Mouse (Mus musculus): ENCODE measurements around the gene Donson.
"Not testable (repeated sequence)": the region's sequence is repeated elsewhere in the genome, so short reads cannot be mapped to it uniquely, and the experiment has no call there.

The Donson gene

DNA sequence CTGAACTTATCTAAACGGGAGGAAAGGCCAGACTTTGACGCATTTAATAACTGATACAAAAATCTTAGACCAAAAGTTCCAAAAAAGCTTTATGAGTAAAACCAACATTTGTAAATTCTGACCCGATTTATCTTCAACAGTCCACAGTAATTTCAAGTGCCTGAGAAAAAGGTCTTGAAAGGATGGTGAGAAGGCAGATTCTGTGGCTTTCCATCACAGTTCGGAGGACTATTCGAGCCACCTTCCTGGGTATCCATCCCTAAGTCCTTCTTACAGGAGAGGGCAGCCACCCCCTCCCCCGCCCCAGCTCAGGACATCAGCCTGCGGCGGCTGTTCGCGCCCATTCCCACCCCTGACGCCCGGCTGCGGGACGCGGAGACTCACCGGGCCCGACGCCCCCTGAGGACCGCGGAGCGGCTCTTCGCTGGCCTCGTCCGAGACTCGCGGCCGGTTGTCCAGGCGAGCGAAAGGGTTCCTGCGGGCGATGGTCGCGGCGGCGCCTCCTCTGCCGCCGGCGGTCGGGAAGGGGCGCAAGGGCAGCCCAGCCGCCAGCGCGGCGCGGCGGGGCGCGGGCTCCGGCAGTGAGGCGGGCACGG lies 449 bp downstream of the Donson start:
- no peak for DNase-seq

DNA sequence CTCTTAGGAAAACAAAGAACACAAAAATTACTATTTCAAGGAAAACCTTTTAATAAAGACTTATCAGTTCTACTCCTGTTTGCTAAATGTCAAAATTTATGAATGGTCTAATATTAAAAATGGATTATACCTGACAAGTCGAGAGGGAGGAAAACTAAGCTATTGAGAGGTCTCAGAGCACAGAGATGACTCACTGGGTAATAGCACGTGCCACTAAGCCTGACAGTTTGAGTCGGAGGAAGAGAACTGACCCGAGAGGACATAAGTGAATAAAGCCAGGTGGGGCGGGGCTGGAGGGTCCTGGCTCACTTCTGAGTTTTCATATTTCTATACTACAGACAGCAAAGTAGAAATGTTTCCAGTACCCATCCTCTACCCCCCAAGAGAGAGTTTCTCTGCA lies 2.2 kb downstream of the Donson start:
- no peak for DNase-seq

DNA sequence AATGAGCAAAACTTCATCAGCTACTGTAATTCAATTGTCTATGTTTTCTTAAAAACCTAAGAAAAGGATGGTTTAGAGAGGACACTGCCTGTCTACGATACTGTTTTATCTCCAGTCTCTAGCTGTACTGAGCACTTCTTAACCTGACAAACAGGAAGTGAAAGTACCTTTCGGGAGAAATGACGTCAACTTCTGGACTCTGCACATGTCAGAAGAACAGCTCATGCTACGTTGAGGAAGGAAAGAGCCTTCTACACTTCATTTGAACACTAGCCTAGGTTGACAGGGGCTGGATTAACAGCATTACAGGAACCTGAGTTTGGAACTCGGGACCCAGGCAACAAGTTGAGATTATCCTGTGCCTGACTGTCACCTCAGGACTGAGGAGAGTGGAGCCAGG lies 3.0 kb downstream of the Donson start:
- no peak for DNase-seq

DNA sequence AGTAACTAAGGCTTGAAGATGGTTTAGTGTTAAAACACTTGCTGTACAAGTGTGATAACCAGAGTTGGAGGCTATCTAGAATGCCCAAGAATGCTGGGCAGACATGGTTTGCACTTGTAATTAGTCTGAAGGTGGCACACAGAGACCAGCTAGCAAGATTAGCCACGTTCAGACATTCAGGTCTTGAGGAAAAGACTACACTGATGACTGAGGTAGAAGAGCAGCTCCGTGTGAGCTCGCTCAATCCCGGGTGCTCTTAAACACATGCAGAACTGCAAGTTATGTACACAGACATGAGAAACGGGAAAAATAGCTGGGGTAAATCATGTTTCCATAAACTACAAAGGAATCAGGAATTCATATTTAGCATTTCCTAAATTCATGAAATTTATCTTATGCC lies 7.9 kb downstream of the Donson start:
- no peak for DNase-seq

DNA sequence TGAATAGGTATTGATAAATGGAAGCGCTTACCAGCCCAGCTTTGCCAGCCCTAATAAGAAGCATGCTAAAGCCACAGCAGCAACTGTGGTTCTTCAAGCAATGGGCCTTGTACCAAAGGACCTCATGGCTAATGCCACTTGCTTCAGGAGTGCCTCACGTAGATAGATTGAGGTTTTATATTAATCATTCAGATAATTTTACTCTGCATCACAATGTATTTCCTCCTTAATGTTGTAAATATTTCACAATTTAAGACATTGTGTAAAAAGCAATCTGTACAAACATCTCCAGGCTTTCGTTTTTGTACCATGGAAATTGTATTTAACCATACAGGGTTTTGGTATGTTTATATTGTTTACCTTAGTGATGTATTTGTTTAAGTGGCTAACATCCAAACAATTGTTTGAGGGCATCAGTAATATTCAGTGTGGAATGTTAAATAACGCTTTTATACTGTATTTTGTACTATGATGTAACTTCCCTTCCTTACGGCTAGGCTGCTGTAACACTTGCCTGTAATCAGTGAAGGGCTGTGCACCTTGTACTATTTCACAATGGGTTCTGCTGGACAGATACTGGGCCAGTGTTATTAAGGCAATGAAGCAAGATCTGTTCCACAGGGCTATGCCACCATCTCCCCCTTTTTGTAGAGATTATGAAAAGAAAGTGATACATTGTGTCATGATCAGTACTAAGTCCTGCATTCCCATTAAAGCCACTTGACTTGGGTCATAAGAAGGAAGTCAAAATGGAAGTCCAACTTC lies 10.2 kb downstream of the Donson start:
- no peak for DNase-seq

DNA sequence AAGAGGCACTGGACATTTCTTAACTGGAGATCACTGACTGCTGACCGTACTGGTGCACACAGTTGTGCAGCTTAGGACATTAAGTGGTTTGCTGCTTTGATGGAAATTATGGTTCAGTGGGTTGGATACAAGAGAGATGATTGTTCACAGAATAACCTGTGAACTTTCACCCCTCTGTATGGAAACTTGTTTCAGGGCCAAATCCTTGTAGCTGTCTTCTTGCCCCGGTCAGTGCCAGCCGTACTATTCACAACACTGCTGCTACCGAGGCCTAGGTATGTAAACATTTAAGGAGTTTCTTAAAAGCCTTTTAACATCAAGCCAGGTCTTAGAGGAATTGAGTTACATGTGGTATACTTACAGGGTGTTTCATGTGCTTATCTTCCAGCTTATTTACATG lies 14.1 kb downstream of the Donson start:
- DNase-seq, result no peak

DNA sequence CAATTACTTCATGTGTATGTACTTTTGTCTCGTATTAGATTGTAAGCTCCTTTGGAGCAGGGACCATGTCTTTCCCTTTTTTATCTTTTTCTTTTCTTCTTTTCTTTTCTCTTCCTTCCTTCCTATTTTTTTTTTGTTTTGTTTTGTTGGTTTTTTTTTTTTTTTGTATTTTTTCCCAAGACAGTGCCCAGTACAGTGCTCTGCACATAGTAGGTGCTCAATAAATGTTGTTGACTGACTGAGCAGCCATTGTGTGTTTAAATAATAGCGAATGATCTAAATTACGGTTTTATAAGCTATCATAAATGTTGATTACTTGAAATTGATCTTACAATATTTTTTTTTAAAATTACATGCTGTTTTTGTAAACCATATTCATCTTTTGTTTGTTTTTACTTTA lies 24.8 kb downstream of the Donson start:
- DNase-seq, result no peak

DNA sequence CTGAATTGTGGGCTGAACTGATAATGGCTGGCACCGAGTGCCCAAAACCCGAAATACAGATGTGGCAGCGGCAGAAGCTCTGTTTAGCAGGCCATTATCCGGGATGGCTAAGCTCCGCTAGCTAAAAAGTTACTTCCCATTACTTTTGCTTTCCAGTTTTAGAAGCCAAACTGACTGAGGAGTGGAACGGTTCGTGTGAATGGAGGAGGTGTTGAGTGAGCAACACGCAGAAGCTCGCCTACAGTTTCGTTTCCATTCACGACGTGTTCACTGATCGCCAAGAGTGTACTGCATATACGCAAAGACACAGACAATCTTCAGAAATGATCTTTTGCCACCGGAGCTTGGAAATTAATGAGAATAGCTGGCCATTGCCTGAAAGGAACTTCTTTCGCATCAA lies 26.2 kb downstream of the Donson start:
- DNase-seq, result no peak

DNA sequence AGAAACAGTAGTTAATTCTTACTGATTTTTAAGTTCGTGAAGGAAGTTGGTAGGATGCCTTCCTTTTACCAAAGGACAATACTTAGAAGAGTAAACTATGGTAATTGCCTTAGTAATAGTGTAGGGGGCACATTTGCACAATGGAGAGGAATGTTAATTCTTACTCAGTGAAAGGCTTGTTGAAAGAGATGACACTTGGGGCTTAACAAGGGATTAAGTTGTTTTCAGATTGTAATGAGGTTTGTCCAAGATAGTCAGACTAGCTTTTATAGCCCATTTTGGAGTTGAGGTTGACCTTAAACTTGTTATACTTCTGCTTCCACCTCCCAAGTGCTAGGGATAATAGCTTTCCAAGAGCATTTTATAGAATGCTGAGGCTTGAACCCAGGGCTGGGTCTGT lies 27.2 kb downstream of the Donson start:
- DNase-seq, result no peak

DNA sequence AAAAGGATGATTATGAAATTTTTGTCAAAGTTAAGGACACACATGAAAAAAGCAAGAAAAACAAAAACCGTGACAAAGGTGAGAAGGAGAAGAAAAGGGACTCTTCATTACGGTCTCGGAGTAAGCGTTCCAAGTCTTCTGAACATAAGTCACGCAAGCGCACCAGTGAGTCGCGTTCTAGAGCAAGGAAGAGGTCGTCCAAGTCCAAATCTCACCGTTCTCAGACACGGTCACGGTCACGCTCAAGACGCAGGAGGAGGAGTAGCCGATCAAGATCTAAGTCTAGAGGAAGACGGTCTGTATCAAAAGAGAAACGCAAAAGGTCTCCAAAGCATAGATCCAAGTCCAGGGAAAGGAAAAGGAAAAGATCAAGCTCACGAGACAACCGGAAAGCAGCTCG lies 28.8 kb downstream of the Donson start:
- DNase-seq, result no peak

DNA sequence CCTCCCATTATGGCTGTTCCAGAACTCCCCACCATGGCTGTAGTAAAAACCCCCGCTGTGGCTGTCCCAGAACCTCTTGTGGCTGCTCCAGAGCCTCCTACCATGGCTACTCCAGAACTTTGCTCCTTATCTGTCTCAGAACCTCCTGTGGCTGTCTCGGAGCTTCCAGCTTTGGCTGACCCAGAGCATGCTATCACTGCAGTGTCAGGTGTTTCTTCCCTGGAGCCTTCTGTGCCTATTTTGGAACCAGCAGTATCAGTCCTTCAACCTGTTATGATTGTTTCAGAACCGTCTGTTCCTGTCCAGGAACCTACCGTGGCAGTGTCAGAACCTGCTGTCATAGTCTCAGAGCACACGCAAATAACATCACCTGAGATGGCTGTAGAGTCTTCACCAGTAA lies 30.1 kb downstream of the Donson start:
- DNase-seq, result no peak

DNA sequence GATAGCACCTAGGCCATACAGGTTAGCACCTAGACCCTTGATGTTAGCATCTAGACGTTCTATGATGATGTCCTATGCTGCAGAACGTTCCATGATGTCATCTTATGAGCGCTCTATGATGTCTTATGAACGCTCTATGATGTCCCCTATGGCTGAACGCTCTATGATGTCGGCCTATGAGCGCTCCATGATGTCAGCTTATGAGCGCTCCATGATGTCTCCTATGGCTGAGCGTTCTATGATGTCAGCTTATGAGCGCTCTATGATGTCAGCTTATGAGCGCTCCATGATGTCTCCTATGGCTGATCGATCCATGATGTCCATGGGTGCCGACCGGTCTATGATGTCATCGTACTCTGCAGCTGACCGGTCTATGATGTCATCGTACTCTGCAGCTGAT lies 31.3 kb downstream of the Donson start:
- no peak for DNase-seq

DNA sequence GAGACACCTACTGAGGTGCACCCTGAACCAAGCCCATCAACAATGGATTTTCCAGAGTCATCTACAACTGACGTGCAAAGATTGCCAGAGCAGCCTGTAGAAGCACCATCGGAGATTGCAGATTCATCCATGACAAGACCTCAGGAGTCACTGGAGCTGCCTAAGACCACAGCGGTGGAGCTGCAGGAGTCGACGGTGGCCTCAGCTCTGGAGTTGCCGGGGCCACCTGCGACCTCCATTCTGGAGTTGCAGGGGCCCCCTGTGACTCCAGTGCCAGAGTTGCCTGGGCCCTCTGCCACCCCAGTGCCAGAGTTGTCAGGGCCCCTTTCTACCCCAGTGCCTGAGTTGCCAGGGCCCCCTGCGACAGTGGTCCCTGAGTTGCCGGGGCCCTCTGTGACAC lies 33.3 kb downstream of the Donson start:
- DNase-seq, result no peak

DNA sequence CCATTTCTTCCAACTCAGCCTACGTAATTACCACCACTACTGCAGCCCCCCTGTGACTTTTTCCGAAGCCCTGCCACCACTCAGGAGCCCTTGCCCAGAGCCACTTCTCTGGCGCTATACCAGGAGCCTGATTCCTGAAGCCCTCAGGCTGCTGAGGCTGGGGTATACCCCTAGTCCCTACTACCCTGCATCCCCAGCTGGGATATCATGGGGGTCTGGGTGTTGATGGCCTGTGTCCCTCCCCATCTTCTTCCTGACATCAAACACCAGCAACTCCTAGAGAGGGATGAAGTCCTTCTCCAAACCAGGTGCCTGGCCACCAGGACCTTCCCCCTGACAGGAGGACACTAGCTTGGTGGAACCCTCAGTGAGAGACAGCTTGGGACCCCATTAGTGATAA lies 36.4 kb downstream of the Donson start:
- DNase-seq, result no peak

DNA sequence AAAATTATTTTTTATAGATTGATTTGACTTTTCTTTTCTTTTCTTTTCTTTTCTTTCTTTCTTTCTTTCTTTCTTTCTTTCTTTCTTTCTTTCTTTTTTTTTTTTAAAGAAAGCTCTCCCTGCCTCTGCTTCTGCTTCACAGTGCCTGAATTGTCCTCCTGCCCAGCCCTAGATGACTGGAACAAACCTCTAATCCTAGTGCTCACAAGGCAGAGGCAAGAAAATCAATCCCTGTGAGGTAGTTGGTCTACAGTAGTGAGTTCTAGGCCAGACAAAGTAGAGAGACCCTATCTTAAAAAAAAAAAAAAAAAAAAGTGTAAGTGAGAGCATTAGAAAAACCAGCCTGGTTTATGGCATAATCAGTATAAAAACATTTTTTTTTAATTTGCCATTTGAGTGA lies 38.8 kb downstream of the Donson start:
- no peak for DNase-seq

DNA sequence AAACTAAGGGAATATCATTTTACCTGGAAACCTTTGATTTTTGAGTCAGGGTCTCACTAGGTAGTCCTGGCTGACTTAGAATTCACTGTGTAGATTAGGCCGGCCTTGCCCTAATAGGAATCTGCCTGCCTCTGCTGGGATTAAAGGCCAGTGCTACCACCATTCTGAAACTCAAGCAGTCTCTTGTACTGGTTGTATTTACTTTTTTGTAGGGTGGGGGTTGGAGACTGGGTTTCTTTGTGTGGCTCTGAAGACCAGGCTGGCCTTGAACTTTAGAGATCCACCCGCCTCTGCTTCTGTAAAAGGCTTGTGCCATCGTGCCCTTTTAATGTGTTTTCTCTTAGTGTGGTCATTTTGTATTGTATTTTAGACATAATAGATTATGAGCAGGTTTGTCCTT lies 39.3 kb downstream of the Donson start:
- DNase-seq, result no peak

DNA sequence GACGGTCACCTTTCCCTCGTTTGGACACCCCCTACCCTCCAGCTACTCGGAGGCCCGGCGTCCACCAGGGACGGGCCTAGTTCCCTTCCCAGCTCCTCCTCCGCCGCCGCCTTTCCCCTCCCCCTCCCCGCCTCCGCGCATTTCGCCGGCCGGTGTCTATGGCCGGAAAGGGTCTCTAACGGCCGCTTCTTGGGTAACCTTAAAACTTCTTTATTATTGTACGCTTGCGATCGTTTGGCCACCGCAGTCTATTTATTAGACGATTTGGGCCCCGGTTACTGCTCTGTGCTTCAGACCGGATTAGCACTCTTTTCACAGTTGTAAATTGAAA lies 40.4 kb downstream of the Donson start:
- DNase-seq, result peak; percentile 79

DNA sequence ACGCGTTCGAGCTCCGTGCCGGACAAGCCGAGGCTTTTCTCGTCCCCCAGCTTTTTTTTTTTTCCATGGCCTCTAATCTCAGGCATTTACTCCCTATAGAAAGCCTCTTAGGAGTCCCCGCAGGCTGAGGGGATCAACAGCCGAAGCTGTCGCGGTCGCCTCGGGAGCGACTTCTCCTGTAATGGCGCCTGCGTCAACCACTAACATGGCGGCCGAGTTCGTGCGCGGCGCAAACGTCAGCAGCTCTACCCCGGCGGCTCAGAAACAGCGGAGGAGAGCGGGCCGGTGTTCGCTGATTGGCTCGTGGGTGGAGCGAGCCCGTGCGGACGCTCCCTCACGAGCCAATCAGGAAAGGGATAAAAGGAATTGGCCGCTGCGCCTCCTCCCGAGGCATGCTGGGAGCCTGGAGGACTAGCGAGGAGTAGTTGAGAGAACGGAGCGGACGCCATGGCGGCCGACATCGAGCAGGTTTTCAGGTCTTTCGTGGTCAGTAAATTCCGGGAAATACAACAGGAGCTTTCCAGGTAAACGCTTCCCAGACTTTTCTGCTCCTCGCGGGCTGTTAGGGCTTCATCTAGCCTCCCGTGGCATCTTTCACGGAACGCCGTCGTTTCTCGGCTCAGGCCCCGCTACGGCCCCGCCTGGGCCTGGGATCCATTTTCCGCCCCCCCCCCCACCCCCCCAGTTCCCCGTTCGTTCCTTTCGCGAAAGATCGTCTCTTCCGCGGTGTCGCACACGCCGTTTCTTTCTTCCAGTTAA lies 40.9 kb downstream of the Donson start, which contains the start of gene Son:
Son (plus strand) TSS at position 46 of the 759 bp plus-strand sequence.
- DNase-seq, result peak; percentile 94

DNA sequence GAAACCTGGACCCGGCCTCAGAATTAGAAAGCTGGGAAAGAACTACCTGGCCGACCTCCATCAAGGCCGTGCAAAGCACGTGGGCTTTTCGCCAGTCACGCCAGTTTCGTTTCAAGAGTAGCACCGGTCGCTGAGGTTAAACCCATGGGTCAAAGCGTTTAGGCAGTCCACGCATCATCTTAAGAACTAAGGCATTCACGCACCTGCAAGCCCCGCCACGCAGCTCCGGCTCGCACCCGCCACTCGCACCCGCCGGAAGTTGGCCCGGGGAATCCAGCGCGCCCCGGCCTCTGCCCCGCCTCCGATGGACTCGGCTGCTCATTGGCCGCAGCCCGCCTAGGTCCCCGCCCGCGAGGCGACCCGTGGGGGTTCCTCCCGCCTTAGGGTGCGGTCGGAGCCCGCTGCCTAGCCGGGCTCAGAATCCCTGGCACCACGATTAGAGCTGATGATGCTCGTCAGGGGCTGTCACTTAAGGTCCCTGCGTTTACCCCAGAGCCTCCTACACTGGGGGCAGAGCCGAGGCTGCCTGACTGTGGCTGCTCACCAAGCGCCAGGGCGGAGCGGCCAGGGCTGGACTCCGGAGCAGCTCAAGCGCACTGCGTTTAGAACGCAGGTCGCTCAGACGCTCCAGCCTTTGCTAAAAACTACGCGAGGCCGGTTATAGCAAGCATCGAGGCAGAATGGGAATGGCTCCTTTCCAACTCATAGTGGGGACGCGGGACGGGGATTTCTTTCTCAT lies 41.7 kb downstream of the Donson start, which contains the start of gene Gart:
Gart (minus strand) TSS at position 272 of the 739 bp plus-strand sequence.
- DNase-seq, result peak; percentile 95

DNA sequence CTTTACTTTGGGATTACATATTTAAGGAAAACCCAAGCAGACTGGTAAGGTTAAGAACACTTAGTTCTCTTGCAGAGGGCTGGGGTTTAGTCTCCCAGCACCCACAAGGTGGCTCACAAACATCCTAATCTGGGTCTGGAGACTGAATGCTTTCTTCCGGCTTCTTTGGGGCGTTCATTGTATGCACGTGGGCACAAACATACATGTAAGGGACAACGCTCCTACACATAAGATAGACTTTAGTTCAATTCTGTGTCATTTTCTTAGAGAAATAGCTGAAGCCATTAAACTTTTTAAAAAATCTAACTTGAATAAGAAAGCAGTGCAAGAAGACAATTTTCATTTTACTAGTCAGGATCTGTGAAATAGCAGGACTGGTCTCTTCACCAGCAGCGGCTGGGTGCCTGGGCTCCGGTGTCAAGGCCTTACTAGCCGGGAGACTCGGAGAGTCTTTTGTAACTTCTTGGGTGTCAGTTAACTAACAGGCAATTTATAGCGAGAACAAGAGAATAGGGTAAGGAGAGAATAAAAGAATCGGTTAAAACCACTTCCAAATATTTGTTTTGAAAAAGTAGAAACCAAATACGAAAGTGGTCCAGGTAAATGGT lies 42.5 kb downstream of the Donson start:
- DNase-seq, result peak; percentile 51

DNA sequence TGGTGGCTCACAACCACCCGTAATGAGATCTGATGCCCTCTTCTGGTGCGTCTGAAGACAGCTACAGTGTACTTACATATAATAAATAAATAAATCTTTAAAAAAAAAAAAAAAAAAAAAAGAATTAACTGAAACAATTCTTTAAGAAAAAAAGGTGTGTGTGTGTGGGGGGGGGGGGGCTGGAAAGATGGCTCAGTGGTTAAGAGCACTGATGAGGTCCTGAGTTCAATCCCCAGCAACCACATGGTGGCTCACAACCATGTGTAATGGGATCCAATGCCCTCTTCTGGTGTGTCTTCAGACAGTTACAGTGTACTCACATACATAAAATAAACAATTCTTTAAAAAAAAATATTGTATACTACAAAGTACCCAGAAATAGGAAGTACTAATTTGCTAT lies 43.1 kb downstream of the Donson start:
- not testable (repeated sequence) for DNase-seq

DNA sequence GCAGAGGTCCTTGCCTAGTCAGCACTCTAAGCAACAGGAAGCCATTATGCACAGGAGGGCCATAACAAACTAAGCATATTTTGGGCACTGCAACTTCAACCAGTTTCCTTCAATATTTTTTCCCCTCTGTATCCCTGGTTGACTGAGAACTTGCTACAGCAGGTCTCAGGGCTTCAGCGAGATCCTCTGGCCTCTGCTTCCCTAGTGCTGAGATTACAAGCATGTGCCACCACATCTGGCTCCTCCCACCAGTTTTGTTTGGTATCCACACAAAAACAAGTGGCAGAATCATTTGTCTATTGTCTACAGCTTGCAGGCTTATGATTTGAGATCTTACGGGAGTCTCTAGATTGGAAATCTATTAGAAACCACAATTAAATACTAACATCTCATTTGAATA lies 43.7 kb downstream of the Donson start:
- no peak for DNase-seq

DNA sequence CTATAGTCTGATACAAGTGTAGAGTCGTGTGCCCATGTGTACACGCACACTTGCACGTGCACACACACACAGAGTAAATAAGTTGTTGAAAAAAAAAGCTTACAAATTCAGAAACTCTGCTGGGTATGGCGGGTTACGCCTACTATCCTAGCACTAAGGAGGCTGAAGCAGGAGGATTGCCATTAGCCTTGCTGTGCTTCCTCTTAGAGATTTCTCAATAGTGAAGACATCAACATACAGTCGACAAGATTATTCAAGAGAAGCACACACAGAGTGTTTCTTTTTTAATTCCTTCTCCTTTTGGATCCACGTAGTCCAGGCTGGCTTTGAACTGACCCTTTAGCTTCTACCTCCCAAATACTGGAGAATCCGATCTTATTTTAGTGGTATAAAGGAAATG lies 48.4 kb downstream of the Donson start:
- DNase-seq, result no peak
